ENCODE assay signal across 24 mouse cellular contexts in genomic region chr17:7383167-7384143, GRCm38 (mm10). TPM values are rescaled to one million over a fixed set of nuclear protein-coding genes. Genes with fewer than 3 reads are reported as not detected.
DNase-seq lines count a peak whose midpoint lies in the region; ATAC-seq and TF ChIP-seq lines count a peak whose summit lies in the region.
"Not testable (repeated sequence)": the region's sequence is repeated elsewhere in the genome, so short reads cannot be mapped to it uniquely, and the experiment has no call there.
"Had no signal": no experiment of that assay in that cellular context is flagged by ENCODE, and none has a peak within 500 bp of the region (broad histone marks: within the 10 kb centered on the region; RNA-seq: fewer than 3 reads in every experiment).

No protein-coding gene starts in this region.

- not testable (repeated sequence) for H3K27ac ChIP-seq in intestine, embryonic 15.5 days; intestine, postnatal 0 days (ENCODE audit: low read depth, low read length); liver, embryonic 12.5 days; liver, embryonic 16.5 days (ENCODE audit: low read length)
- peak overlapping the region; percentile 99 for H3K27ac ChIP-seq in small intestine, adult 2 months (ENCODE audit: insufficient read depth, low read depth, low read length)

- peak; percentile 45 for ATAC-seq in granulocyte monocyte progenitor cell, adult 5-6 weeks (replicated peaks; ENCODE audit: poor library complexity, severe bottlenecking)
- ATAC-seq in intestine, embryonic 15.5 days, result peak; percentile 82
- peak; percentile 85 for ATAC-seq in intestine, postnatal 0 days
- peak; percentile 19; the same call in 1 of the 2 replicates for ATAC-seq in liver, embryonic 12.5 days
- ATAC-seq in liver, embryonic 16.5 days (ENCODE audit: low read depth), result peak; percentile 51; the same call in 1 of the 2 replicates
- ATAC-seq in megakaryocyte, adult 5-6 weeks (ENCODE audit: poor library complexity, severe bottlenecking), result peak; percentile 34

- H3K9me3 ChIP-seq in intestine, embryonic 15.5 days; intestine, postnatal 0 days (ENCODE audit: control insufficient read depth); liver, embryonic 12.5 days (replicated peaks); liver, embryonic 16.5 days (replicated peaks; ENCODE audit: control insufficient read depth, low read length): not testable (repeated sequence)

- H3K4me2 ChIP-seq in intestine, embryonic 15.5 days (replicated peaks); intestine, postnatal 0 days (replicated peaks; ENCODE audit: low read depth); liver, embryonic 12.5 days; liver, embryonic 16.5 days (ENCODE audit: low read depth, low read length): not testable (repeated sequence)

- DNase-seq in left cerebral cortex, postnatal 4 days, result peak; percentile 3

- intact Hi-C loops in left cerebral cortex, postnatal 4 days (cut with DNase I), result not testable (repeated sequence)

- not testable (repeated sequence) for H3K9ac ChIP-seq in intestine, embryonic 15.5 days; intestine, postnatal 0 days (ENCODE audit: low read depth, low read length); liver, embryonic 12.5 days; liver, embryonic 16.5 days (ENCODE audit: low read depth, low read length)

- 65% methylated on average over 12 of the region's 13 CpGs for WGBS in intestine, embryonic 15.5 days
- WGBS in intestine, postnatal 0 days, result 32% methylated on average over 10 of the region's 13 CpGs
- WGBS in liver, embryonic 12.5 days (ENCODE audit: insufficient replicate concordance), result 68% methylated on average over 12 of the region's 13 CpGs
- 55% methylated on average over 10 of the region's 13 CpGs for WGBS in liver, embryonic 16.5 days (ENCODE audit: insufficient replicate concordance)
- WGBS in small intestine, adult 2 months, result 33% methylated on average over 12 of the region's 13 CpGs

- TF ChIP-seq POLR2A in small intestine, adult 2 months (IDR thresholded peaks at IDR 0.05; ENCODE audit: low read depth, low read length), result not testable (repeated sequence)

- TF ChIP-seq CTCF in intestine, postnatal 0 days (IDR thresholded peaks at IDR 0.05; ENCODE audit: low read depth); small intestine, adult 2 months (IDR thresholded peaks at IDR 0.05; ENCODE audit: extremely low read depth, insufficient read length, insufficient replicate concordance, low read depth, low read length): not testable (repeated sequence)

- not testable (repeated sequence) for H3K4me1 ChIP-seq in intestine, embryonic 15.5 days (replicated peaks); intestine, postnatal 0 days (replicated peaks; ENCODE audit: control insufficient read depth, insufficient read depth, low read length); liver, embryonic 12.5 days; liver, embryonic 16.5 days (ENCODE audit: control insufficient read depth, low read depth, low read length); small intestine, adult 2 months (ENCODE audit: control insufficient read depth, insufficient read depth, insufficient read length, low read length)

- not testable (repeated sequence) for H3K27me3 ChIP-seq in intestine, embryonic 15.5 days (replicated peaks); intestine, postnatal 0 days (replicated peaks; ENCODE audit: control insufficient read depth, insufficient read depth, low read length); liver, embryonic 12.5 days (replicated peaks); liver, embryonic 16.5 days (ENCODE audit: control insufficient read depth, insufficient read depth, low read depth, low read length); small intestine, adult 2 months (ENCODE audit: control insufficient read depth, insufficient read depth, low read length)

- not testable (repeated sequence) for H3K36me3 ChIP-seq in intestine, embryonic 15.5 days; intestine, postnatal 0 days (ENCODE audit: control insufficient read depth, insufficient read depth); liver, embryonic 12.5 days; liver, embryonic 16.5 days (ENCODE audit: control insufficient read depth, insufficient read depth); small intestine, adult 2 months (ENCODE audit: control insufficient read depth, insufficient read depth, low read length)

- not testable (repeated sequence) for H3K4me3 ChIP-seq in intestine, embryonic 15.5 days (replicated peaks); intestine, postnatal 0 days (ENCODE audit: low read depth, low read length); liver, embryonic 12.5 days; liver, embryonic 16.5 days (ENCODE audit: low read depth, low read length); small intestine, adult 2 months (ENCODE audit: low read depth, low read length)

RNA-seq across cellular contexts. Expression of gene Unc93a2, which starts 1.8 kb away (rescaled TPM):
- not detected in 2 replicates for total RNA-seq in granulocyte monocyte progenitor cell, adult 5-6 weeks (2014; fragmentation: Nextera tagmentation)
- total RNA-seq in granulocyte monocyte progenitor cell, adult 5-6 weeks (2017), result not detected in 2 replicates
- not detected in 2 replicates for polyA plus RNA-seq in intestine, embryonic 15.5 days (2015; fragmentation: Nextera tagmentation; extraction: Ambion mirVana)
- 0.25 and 0.37 TPM in 2 replicates for polyA plus RNA-seq in intestine, postnatal 0 days (2015; fragmentation: Nextera tagmentation; extraction: Ambion mirVana)
- total RNA-seq in left cerebral cortex, postnatal 4 days (2021), result under 1 TPM in 1 of 2 experiments, not detected in 1; 0.24 TPM
- 0.14 TPM in 1 of 2 replicates, not detected in the other for polyA plus RNA-seq in liver, embryonic 12.5 days (2016; fragmentation: Nextera tagmentation; extraction: Ambion mirVana)
- polyA plus RNA-seq in liver, embryonic 16.5 days (2015; fragmentation: Nextera tagmentation; extraction: Ambion mirVana), result 0.65 and 0.74 TPM in 2 replicates
- total RNA-seq in megakaryocyte, adult 5-6 weeks (2015), result 0.46 TPM in 1 of 2 replicates, not detected in the other
- not detected in 2 replicates for total RNA-seq in megakaryocyte, adult 5-6 weeks (2017)
- 17.5 and 56.5 TPM in 2 replicates for polyA plus RNA-seq in small intestine, adult 2 months (2012; rRNA removed)
- total RNA-seq: MEL had no signal
- polyA plus RNA-seq: activated CD4-positive, CD25-positive, alpha-beta regulatory T cell, adult 4 months; C2C12; cerebellum, adult 2 months; cortical plate, adult 2 months; embryonic facial prominence, embryonic 10.5 days; embryonic facial prominence, embryonic 12.5 days; embryonic facial prominence, embryonic 14.5 days; forebrain, embryonic 11.5 days; forebrain, embryonic 13.5 days; forebrain, embryonic 15.5 days had no signal

RNA-seq across cellular contexts. Expression of gene Gm49630, which starts 11.7 kb away (rescaled TPM):
- total RNA-seq in granulocyte monocyte progenitor cell, adult 5-6 weeks (2014; fragmentation: Nextera tagmentation), result not detected in 2 replicates
- not detected in 2 replicates for total RNA-seq in granulocyte monocyte progenitor cell, adult 5-6 weeks (2017)
- polyA plus RNA-seq in intestine, embryonic 15.5 days (2015; fragmentation: Nextera tagmentation; extraction: Ambion mirVana), result not detected in 2 replicates
- not detected in 2 replicates for polyA plus RNA-seq in intestine, postnatal 0 days (2015; fragmentation: Nextera tagmentation; extraction: Ambion mirVana)
- not detected for total RNA-seq in left cerebral cortex, postnatal 4 days (2021)
- polyA plus RNA-seq in liver, embryonic 12.5 days (2016; fragmentation: Nextera tagmentation; extraction: Ambion mirVana), result not detected in 2 replicates
- not detected in 2 replicates for polyA plus RNA-seq in liver, embryonic 16.5 days (2015; fragmentation: Nextera tagmentation; extraction: Ambion mirVana)
- total RNA-seq in megakaryocyte, adult 5-6 weeks (2015), result not detected in 2 replicates
- not detected in 2 replicates for total RNA-seq in megakaryocyte, adult 5-6 weeks (2017)
- 2.1 TPM in 1 of 2 replicates, not detected in the other for polyA plus RNA-seq in small intestine, adult 2 months (2012; rRNA removed)
- total RNA-seq: adrenal gland, adult 18-20 months; adrenal gland, adult 8-10 months; adrenal gland, postnatal 14 days; adrenal gland, postnatal 36 days; ES-E14; MEL had no signal
- polyA plus RNA-seq: activated CD4-positive, CD25-positive, alpha-beta regulatory T cell, adult 4 months; C2C12; cerebellum, adult 2 months; cortical plate, adult 2 months; embryonic facial prominence, embryonic 10.5 days; embryonic facial prominence, embryonic 12.5 days; embryonic facial prominence, embryonic 14.5 days; forebrain, embryonic 11.5 days; forebrain, embryonic 13.5 days; forebrain, embryonic 15.5 days had no signal

RNA-seq across cellular contexts. Expression of gene Ttll2, which starts 31.0 kb away (rescaled TPM):
- not detected in 2 replicates for total RNA-seq in granulocyte monocyte progenitor cell, adult 5-6 weeks (2014; fragmentation: Nextera tagmentation)
- not detected in 2 replicates for total RNA-seq in granulocyte monocyte progenitor cell, adult 5-6 weeks (2017)
- polyA plus RNA-seq in intestine, embryonic 15.5 days (2015; fragmentation: Nextera tagmentation; extraction: Ambion mirVana), result not detected in 2 replicates
- not detected in 2 replicates for polyA plus RNA-seq in intestine, postnatal 0 days (2015; fragmentation: Nextera tagmentation; extraction: Ambion mirVana)
- total RNA-seq in left cerebral cortex, postnatal 4 days (2021), result under 1 TPM in 1 of 2 experiments, not detected in 1; 0.28 TPM
- not detected in 2 replicates for polyA plus RNA-seq in liver, embryonic 12.5 days (2016; fragmentation: Nextera tagmentation; extraction: Ambion mirVana)
- polyA plus RNA-seq in liver, embryonic 16.5 days (2015; fragmentation: Nextera tagmentation; extraction: Ambion mirVana), result 0.07 and 0.12 TPM in 2 replicates
- total RNA-seq in megakaryocyte, adult 5-6 weeks (2015), result not detected in 2 replicates
- total RNA-seq in megakaryocyte, adult 5-6 weeks (2017), result not detected in 2 replicates
- polyA plus RNA-seq in small intestine, adult 2 months (2012; rRNA removed), result 1.2 and 3.0 TPM in 2 replicates
- total RNA-seq: adrenal gland, adult 18-20 months; adrenal gland, postnatal 14 days; ES-E14; MEL had no signal
- polyA plus RNA-seq: activated CD4-positive, CD25-positive, alpha-beta regulatory T cell, adult 4 months; C2C12; cerebellum, adult 2 months; cortical plate, adult 2 months; embryonic facial prominence, embryonic 10.5 days; embryonic facial prominence, embryonic 12.5 days; embryonic facial prominence, embryonic 14.5 days; forebrain, embryonic 11.5 days; forebrain, embryonic 13.5 days; forebrain, embryonic 15.5 days had no signal

RNA-seq across cellular contexts. Expression of gene Tcp10a, which starts 59.0 kb away (rescaled TPM):
- not detected in 2 replicates for total RNA-seq in granulocyte monocyte progenitor cell, adult 5-6 weeks (2014; fragmentation: Nextera tagmentation)
- total RNA-seq in granulocyte monocyte progenitor cell, adult 5-6 weeks (2017), result not detected in 2 replicates
- polyA plus RNA-seq in intestine, embryonic 15.5 days (2015; fragmentation: Nextera tagmentation; extraction: Ambion mirVana), result not detected in 2 replicates
- not detected in 2 replicates for polyA plus RNA-seq in intestine, postnatal 0 days (2015; fragmentation: Nextera tagmentation; extraction: Ambion mirVana)
- not detected for total RNA-seq in left cerebral cortex, postnatal 4 days (2021)
- polyA plus RNA-seq in liver, embryonic 12.5 days (2016; fragmentation: Nextera tagmentation; extraction: Ambion mirVana), result not detected in 2 replicates
- not detected in 2 replicates for polyA plus RNA-seq in liver, embryonic 16.5 days (2015; fragmentation: Nextera tagmentation; extraction: Ambion mirVana)
- total RNA-seq in megakaryocyte, adult 5-6 weeks (2015), result not detected in 2 replicates
- total RNA-seq in megakaryocyte, adult 5-6 weeks (2017), result not detected in 2 replicates
- polyA plus RNA-seq in small intestine, adult 2 months (2012; rRNA removed), result not detected in 2 replicates
- total RNA-seq: adrenal gland, postnatal 14 days; MEL had no signal
- polyA plus RNA-seq: activated CD4-positive, CD25-positive, alpha-beta regulatory T cell, adult 4 months; C2C12; cortical plate, adult 2 months; embryonic facial prominence, embryonic 10.5 days; embryonic facial prominence, embryonic 12.5 days; embryonic facial prominence, embryonic 14.5 days; forebrain, embryonic 11.5 days; forebrain, embryonic 13.5 days; forebrain, embryonic 15.5 days had no signal

Comparison
In these comparisons a context has a peak if more than half of its experiments do, and no peak if none do; other contexts are left out.
1. ATAC-seq: peak in every context shown above with its lines; median percentile 85 in intestine, postnatal 0 days; 82 in intestine, embryonic 15.5 days; 51 in liver, embryonic 16.5 days; 45 in granulocyte monocyte progenitor cell, adult 5-6 weeks; 34 in megakaryocyte, adult 5-6 weeks; 19 in liver, embryonic 12.5 days.
2. RNA of gene Unc93a2, which starts 1.8 kb away (polyA plus RNA-seq): 17.5 to 56.5 TPM in small intestine, adult 2 months; 0.65 to 0.74 TPM in liver, embryonic 16.5 days, 0.25 to 0.37 TPM in intestine, postnatal 0 days, 0.14 TPM in liver, embryonic 12.5 days and not detected in intestine, embryonic 15.5 days; every median in the first group is over 10 times any median in the second.